Mouse (Mus musculus) ZHBTc4 (cell line): ENCODE data around the gene Rps16.

Source experiments
- DNase-seq: peaks from one replicate; pipeline ENCODE4 v3.0.0-alpha.2; 2011; ENCODE audit warnings: low read depth, low spot score

Rps16 gene

DNA sequence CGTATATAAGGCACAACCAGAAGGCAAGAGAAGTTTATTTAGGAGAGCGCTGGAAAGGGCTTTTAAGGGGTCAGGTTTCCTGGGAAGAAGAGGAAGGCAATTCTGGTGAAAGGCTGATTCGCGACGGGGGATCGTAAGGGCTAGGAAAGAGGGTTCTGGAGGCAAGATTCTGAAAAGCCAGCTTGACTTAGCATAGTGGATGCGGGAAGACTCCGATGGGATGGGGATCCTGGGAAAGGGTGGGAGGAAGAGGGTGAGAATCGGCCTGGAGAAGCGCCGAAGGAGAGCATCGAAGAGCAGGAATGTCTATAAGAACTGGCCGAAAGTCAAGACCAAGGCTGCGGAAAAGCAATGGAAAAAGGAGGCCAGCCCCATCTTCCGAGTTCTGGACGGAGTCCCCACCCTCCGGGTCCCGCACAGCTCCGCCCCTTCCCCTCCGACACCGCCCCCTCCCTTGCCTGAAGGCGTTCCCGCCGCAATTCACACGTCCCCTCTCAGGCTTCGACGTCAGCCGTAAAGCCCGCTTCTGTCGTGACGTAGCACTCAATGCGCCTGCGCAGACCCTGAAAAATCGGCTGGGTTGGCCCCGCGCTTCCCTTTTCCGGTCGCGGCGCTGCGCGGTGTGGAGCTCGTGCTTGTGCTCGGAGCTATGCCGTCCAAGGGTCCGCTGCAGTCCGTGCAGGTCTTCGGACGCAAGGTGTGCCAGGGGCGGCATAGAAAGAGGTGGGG lies at the start of gene Rps16:
Rps16 (plus strand) TSS at position 498 of the 729 bp plus-strand sequence.
- DNase-seq: peak; percentile 98

DNA sequence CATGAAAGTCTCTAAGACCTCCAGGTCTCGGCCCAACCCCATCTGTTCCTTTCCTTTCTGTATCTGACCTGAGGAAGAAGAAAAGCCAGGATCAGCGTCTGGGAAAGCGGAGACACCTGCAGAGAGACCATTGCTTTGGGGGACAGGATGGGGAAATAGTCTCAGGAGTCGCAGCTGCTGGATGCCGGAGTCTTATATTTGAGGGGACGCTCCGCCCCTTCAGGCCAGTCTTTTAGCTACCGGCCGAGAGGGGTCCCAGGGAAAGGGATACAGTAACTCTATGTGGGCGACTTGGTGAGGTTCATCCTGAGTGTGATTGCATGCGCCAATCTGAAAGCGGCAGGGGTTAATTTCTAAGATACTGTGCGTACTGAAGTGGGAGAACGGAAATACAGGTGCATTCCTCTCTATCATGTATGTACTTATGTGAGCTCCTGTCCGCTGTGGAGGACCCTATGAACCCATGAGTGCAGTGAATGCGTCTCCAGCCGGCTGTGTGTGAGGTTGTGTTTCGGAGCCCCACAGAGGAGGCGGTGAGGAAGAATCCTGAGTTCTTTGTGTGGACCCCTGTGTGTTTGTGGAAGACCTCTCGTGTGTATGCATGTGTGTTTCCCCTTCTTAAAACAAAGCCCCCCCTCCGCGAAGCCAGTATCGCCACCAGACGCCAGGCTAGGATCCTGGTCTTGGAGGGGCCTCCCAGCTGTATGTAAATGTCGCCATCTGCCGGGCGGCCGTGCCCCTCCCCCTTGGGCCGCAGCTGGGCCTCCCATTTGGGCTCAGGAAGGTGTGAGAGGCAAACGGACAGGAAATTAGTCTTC lies 48.6 kb upstream of the Rps16 start, which contains the start of gene Dll3:
Dll3 (minus strand) TSS at position 623 of the 818 bp plus-strand sequence.
- peak; percentile 68 for DNase-seq

DNA sequence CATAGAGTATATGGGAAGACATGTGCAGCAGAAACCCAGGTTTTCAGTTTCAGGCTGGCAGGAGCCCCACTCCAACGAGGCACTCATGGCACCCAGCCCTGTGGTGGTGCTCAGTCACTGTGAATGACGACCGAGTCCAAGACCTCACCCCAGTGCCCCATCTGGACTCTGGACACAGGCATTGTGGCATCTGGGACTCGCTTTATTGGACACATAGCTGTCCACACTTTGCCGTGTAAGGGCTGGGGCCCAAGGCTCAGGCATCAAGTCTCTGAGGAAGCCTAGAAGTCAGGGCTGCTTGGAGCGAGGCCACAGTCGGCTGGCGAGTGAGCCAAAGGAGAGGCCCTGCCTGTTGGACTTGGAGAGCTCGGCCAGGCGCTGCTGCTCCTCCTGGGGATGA lies 44.8 kb upstream of the Rps16 start:
- DNase-seq: no peak

DNA sequence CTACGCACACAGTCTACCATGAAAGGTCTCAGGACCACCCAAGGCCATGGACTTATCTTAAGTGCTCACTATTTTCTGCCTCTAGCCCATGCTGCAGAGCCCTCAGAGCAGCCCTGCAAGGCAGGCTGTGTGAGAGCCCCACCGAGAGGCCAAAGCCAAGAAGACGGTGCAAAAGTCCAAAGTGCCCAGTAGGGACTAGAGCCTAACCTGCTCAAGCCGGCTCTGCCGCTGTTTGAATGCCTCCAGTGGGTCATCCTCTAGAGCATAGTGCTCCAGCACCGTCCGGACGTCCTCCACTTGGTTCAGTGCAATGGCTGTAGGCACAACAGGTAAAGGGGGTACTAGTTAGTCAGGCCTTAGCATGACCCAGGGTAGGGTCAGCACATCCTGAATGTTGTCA lies 44.2 kb upstream of the Rps16 start:
- DNase-seq: no peak

DNA sequence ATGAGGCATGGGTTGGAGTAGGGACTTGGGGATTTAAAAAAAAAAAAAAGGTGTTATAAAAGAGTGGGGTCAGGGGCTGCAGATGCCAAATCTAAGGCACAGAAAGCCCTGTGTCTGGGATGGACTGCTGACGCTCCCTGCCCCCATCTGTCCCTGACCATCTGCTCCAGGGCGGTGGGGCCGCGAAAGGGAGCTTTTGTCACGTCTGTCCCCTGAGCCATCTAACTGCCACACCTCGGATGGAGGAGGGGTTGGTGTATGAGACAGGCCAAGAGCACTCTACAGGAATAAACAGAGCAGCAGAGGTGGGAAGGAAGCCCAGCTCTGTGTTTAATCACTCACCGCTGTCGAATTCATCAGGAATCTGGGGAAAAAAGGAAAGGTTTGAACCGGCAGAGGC lies 40.7 kb upstream of the Rps16 start:
- DNase-seq: no peak

DNA sequence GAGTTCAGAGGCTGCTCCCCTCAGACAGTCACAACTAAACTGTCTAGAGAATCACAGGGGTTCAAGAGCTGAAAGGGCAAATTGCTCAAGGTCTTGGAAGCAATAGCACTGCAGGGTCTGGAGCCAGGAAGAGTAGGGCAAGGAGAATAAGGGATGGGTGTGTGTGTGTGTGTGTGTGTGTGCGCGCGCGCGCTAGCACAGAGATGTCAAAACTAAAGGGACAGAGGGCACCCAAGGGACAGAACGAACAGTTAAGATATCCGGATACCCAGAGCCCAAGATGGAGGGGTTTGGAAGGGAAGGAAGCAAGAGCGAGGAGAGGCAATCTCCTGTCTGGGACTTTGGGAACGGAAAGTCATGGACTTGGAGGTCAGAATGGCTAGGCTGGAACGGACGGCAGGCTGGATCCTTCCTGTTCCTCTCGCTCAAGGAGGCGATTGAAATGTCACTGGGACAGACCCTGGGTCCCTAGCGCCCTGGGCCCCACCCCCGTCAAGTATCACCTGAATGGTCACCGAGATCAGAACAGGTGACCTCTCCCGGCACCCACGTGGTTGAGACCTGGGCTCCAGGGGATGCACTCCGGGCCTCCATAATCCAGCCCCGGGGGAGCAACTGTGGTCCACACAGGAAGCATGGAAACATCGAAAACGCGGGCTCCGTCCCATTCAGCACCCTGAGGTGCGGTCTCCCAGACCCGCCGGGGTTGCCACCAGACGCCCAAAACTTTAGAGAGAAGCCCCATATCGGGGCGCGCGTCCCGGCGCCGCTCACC lies 39.1 kb upstream of the Rps16 start:
- peak; percentile 63 for DNase-seq

DNA sequence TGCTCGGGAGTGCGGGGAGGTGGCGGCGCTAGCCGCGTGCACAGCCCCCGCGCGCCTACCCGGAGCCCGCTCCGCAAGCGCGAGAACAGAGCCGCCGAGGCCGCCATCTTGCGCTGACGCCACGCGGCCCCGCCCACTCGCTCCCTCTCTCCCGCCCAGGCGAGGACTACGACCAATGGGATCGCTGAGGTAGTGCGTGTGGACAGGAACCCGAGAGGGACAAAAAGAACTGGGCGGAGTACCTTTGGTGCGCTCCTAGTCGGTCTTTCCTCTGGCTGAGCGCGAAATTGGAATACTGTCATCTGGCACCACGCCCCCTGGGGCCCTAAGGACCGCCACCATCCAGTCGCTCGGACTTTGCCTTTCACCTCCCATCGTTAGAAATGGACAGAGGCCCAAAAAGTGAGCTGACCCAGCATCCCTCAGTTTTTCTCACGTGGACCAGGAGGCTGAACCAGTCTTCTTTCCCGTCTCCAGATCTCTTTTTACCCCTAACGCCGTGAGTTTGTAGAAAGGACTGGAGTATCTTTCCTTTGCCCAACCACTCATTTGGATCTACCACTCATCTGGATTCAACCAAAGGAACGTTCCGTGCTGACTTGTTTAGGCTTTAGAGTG lies 38.4 kb upstream of the Rps16 start, which contains the start of gene Timm50:
Timm50 (minus strand) TSS at position 147 of the 618 bp plus-strand sequence.
- DNase-seq: peak; percentile 99

DNA sequence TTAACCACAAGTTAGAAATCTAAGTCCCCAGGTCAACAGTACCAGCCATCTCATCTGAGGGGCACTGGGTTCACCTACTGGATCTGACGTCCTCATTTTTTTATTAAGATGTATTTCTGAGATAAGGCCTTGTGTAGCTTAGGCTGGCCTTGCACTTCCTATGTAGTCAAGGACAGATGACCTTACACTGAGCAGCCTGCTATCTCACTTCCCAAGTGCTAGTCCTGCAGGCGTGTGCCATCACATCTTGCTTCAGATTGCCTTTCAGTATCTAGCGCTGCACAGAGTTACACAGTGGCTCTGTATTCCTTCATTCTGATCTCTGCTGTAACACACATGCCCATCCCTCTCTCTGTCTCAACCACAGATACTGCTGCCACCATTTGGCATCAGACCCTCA lies 32.4 kb upstream of the Rps16 start:
- DNase-seq: no peak

DNA sequence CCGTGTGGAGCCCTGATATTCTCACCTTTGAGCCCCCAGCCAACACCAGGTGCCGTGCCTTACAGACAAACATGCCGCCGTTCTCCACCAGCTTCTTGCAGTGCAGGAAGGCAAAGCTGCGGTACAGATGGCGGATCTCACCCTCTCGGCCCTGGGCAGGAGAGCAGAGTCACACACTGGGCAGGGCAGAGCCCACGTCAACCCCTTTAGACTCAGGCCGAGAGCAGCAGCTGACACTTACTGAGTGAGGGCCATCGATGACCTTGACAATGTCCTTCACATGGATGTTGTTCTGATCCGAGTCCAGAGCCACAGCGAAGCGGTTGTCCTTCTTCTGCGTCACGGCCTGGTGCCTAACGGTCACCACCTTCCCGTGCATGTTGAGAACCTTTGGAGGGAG lies 31.7 kb upstream of the Rps16 start:
- no peak for DNase-seq

DNA sequence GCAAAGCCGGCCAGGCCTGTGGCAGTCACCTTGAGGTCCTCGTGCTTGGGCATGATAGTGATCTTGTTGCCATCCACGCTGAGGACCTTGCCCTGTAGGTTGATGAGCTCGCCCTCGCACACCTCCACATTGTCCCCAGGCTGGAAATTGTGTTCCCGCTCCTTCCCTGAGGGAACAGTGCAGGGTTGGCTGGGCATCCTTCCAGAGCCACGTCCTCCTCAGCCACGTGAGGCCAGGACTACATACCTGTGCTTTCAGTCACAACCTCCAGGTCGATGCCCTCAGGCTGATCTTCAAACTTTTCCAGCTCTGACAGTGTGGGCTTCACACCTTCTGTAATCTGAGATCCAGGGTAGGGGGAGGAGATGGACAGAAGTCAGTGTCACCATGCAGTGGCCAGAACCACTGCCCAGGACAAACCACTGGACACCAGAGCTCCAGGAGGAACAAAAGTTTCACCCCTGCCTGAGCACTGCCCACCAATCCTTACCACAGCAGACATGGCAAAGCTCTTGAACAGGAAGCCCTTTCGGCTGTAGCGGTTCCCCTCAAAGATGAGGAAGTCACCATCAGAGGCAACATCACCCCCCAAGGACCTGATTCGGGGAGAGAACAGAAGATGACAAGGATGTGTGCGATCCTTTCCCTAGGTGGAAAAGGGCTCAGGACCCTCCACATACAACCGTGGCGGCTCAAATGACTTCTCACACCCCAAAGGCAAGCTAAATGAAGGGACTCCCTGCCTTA lies 28.3 kb upstream of the Rps16 start:
- DNase-seq: no peak

DNA sequence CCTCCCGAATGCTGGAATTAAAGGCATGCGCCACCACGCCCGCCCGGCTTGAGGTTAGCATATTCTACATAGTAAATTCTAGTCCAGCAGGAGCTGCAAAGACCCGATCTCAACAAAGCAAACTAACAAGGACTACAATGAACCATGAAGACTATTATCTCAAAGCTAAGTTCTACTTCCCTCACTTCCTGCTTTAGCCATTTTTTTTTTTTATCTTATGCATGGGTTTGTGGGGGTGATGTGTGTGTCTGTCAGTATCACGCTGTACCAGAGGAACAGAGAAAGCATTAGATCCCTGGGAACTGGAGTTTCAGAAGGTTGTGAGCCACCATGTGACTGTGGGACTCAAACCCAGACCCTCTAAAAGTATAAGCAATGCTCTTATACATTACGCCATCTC lies 25.2 kb upstream of the Rps16 start:
- DNase-seq: peak; percentile 47

DNA sequence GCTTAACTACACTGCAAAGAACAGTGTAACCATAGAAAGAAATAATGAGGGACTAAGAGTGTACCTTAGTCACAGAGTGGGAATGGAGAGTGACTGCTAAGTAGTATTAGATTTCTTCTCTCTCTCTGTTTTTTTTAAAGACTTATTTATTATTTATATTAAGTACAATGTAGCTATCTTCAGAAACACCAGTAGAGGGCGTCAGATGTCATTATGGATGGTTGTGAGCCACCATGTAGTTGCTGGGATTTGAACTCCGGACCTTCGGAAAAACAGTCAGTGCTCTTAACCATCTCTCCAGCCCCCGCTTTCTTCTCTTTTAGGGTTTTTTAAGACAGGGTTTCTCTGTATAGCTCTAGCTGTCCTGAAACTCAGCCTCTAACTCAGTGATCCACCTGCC lies 24.0 kb upstream of the Rps16 start:
- no peak for DNase-seq

DNA sequence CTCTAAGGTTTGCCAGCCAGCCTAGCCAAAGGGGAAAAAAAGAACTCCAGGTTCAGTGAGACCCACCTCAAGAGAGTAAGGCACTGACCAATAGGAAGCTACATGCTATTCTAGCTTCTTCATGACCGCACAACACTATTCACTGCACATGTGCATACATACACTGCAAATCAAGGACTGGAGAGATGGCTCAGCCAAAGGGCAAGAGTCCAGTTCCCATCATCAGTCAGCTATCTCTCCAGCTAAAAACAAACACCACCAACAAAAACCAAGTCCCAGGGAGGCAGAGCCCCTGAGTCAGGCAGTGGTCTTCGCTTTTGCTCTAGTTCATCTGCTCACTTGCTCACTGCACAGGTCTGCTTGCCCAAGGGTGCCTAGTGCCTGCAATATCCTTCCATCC lies 22.2 kb upstream of the Rps16 start:
- DNase-seq: no peak

DNA sequence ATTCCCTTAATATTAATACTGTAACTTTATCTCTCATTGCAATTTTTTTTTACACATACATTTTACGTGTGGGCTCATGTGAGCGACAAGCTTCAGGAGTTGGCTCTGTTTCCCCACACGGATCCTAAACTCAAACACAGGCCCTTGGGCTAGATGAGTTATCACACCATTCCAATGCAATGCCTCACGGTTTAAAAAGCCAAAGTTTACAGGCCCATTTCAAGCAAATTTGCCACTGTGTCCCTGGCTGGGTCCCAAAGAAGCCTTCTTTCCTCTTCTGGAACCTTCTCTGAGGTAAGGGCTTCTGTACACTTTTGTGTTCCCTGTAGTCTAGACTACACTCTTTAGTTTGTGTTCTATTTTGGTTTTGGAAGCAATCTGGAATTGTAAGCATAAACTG lies 15.9 kb upstream of the Rps16 start:
- no peak for DNase-seq

DNA sequence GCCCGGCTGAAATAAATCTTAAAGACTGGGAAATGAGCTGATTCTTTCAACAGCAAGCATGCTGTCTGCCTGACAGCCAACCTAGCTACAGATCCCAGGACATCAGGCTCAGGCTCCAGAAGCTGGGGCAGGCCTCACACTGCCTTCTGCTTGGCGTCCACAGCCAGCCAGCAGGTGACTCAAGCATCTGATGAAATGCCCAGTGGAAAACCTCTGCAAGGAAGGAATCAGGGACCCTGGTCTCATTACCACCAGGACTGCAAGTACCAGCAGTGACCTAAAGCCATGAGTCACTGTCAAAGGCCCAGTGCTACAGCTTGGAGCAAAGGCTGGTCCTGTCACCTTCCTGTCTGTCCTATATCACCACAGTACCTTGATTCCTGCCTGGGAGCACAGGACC lies 15.0 kb upstream of the Rps16 start:
- no peak for DNase-seq

DNA sequence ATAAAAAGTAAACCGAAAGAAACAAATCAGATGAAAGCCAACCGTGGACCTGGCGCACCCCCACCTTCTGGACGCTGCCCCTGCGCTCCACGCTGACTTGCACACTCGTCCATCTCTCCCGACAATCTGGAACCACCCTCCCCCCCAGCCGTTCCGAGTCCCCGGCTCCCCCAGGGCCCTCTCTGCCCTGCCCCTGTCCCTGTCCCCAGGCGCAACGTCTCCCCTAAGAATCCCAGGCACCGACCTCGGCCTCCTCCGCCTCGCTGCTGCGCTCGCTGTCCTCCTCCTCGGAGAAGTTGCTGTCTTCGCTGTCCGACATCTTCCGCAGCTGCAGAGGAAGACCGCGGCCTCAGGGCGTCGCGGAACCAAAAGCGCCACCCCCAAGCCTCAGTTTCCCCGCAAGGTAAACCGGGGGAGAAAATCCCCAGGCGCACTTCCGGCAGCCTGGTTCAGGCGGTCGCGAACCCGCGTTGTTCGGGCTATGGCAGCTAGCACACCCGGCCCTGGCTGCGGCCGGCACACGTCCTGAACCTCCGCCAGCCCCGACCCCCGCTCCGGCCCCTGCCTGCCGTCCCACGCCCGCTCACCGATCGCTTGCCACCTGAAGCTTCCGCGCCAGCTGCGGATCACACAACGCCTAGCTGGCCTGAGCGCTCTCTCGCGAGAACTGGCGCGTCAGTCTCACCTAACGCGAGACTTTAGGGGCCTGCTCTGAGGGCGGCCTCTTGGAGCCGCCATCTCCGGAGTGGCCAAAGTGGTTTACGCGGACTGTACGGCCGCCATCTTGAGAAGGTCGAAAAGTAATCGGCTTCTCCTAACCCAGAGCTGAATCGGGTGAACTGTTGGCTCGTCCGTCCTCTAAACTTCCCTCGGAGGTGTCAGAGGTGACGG lies 12.1 kb upstream of the Rps16 start, which contains the start of gene Supt5:
Supt5 (minus strand) TSS at position 639 of the 891 bp plus-strand sequence.
- DNase-seq: peak; percentile 100

DNA sequence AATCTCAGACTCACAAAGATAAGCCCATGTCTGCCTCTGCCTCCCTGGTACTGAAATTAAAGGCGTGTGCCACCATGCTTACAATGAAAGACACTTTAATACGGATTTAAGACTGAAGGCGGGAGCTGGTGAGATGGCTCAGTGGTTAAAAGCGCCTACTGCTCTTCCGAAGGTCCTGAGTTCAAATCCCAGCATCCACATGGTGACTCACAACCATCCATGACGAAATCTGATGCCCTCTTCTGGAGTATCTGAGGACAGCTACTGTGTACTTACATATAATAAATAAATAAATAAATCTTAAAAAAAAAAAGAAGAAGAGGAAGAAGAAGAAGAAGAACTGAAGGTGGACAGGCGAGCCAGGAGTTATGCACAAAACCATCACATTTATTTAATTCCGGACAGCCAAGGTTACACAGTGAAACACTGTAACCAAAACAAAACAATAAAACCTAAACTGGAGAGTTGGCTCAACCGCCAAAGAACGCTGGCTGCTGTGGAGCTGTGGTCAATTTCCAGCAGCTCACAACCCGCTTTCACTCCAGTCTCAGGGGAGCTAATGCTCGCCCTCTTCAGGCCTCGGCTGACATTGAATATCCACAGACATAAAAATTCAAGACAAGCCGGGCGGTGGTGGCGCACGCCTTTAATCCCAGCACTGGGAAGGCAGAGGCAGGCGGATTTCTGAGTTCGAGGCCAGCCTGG lies 11.1 kb upstream of the Rps16 start:
- peak; percentile 91 for DNase-seq

DNA sequence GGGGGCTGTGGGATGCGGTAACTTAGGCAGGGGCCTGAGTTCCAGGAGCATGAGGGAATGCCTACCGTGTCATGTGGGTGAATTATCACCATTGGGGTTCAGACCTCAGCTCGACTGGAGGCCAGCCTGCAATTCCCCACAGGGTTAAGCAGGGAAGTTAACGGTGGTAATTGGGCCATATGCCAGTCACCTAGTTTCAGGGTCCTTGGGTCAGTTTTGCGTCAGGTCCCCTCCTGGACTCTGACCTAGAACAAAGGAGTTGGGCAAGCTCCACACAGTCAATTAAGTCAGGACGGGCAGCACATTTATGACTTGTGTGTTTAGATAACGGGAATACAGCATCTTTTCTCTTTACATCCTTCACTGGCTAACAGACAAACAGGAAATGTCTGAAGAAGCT lies 9.1 kb upstream of the Rps16 start:
- DNase-seq: no peak

DNA sequence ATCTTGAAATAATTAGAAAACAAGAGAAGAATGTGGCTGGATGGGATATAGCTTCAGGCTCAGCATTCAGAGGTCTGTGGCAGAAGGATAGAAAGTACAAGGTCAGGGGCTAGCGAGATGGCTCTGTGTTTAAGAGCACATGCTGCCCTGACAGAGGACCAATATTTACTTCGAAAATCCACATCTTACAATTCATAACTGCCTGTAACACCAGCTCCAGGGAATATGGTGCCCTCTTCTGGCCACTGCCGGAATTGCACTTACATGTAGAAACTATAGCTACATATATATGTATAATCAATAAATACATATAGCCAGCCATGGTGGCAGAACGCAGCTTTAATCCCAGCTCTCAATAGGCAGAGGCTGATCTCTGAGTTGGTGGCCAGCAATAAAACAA lies 5.8 kb upstream of the Rps16 start:
- peak; percentile 69 for DNase-seq
